28 mouse cellular contexts compared by ENCODE assay signal in the genomic region with DNA sequence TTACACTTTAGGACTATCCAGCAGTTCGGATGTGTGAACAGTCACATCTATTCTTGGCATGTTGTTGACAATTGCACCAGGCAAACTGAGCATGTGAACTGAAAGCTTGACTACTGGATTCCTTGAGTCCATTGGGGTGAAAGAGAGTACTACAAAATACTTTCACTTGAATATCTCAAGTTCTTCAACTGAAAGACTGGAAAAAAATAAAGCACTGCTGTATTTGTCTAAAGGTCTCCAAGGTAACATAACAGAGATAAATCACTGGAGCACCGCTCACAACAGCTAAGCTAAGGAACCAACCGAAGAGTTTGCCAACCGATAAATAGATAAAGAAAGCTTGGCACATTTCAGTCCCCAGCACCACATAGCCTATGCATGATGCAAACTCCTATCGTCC. TPM values are rescaled to one million over a fixed set of nuclear protein-coding genes. Genes with fewer than 3 reads are reported as not detected.
"Had no signal": no experiment of that assay in that cellular context is flagged by ENCODE, and none has a peak within 500 bp of the region (broad histone marks: within the 10 kb centered on the region; RNA-seq: fewer than 3 reads in every experiment).

No protein-coding gene starts in this region.

- H3K4me3 ChIP-seq: embryonic facial prominence, embryonic 10.5 days; embryonic facial prominence, embryonic 12.5 days; embryonic facial prominence, embryonic 13.5 days; embryonic facial prominence, embryonic 15.5 days; erythroblast, embryonic 14.5 days; forebrain, embryonic 10.5 days; forebrain, embryonic 12.5 days; forebrain, embryonic 13.5 days; forebrain, embryonic 15.5 days; gastrocnemius, adult 2 months had no signal

- DNase-seq: cerebellum, adult 2 months; cerebellum, adult 8-10 months; cerebellum, adult 9-10 months; cerebellum, adult 9-11 months; cerebellum, postnatal 10 days; cerebellum, postnatal 14 days; cerebellum, postnatal 25 days; cerebellum, postnatal 36 days; embryo, embryonic 11 days; forebrain, postnatal 0 days; gastrocnemius, adult 2 months; gastrocnemius, postnatal 10 days; gastrocnemius, postnatal 14 days; gastrocnemius, postnatal 25 days; gastrocnemius, postnatal 36 days; heart, adult 11 months; heart, adult 18-20 months had no signal

- H3K4me2 ChIP-seq: embryonic facial prominence, embryonic 12.5 days; embryonic facial prominence, embryonic 13.5 days; embryonic facial prominence, embryonic 15.5 days; forebrain, embryonic 12.5 days; forebrain, embryonic 13.5 days; forebrain, embryonic 15.5 days had no signal

- H3K27ac ChIP-seq: embryonic facial prominence, embryonic 10.5 days; embryonic facial prominence, embryonic 12.5 days; embryonic facial prominence, embryonic 13.5 days; embryonic facial prominence, embryonic 15.5 days; forebrain, embryonic 10.5 days; forebrain, embryonic 12.5 days; forebrain, embryonic 13.5 days; forebrain, embryonic 15.5 days; gastrocnemius, adult 2 months had no signal

- ATAC-seq: forebrain, embryonic 13.5 days; forebrain, embryonic 14.5 days; forebrain, embryonic 15.5 days; forebrain, embryonic 16.5 days; forebrain, postnatal 0 days had no signal

- H3K36me3 ChIP-seq: embryonic facial prominence, embryonic 10.5 days; embryonic facial prominence, embryonic 12.5 days; embryonic facial prominence, embryonic 13.5 days; embryonic facial prominence, embryonic 15.5 days; forebrain, embryonic 10.5 days; forebrain, embryonic 12.5 days; forebrain, embryonic 15.5 days had no signal

- H3K27me3 ChIP-seq: embryonic facial prominence, embryonic 12.5 days; embryonic facial prominence, embryonic 13.5 days; embryonic facial prominence, embryonic 15.5 days; forebrain, embryonic 12.5 days; forebrain, embryonic 13.5 days; forebrain, embryonic 15.5 days had no signal

- H3K4me1 ChIP-seq: embryonic facial prominence, embryonic 10.5 days; embryonic facial prominence, embryonic 12.5 days; embryonic facial prominence, embryonic 13.5 days; embryonic facial prominence, embryonic 15.5 days; forebrain, embryonic 10.5 days; forebrain, embryonic 12.5 days; forebrain, embryonic 13.5 days; forebrain, embryonic 15.5 days had no signal

- H3K9ac ChIP-seq: embryonic facial prominence, embryonic 12.5 days; embryonic facial prominence, embryonic 13.5 days; embryonic facial prominence, embryonic 15.5 days; forebrain, embryonic 12.5 days; forebrain, embryonic 13.5 days; forebrain, embryonic 15.5 days; forebrain, postnatal 0 days had no signal

- H3K9me3 ChIP-seq: embryonic facial prominence, embryonic 10.5 days; embryonic facial prominence, embryonic 12.5 days; embryonic facial prominence, embryonic 13.5 days; embryonic facial prominence, embryonic 15.5 days; forebrain, embryonic 10.5 days; forebrain, embryonic 12.5 days; forebrain, embryonic 13.5 days; forebrain, embryonic 15.5 days had no signal

RNA-seq across cellular contexts. Expression of a gene that starts 32.1 kb away (rescaled TPM):
- polyA plus RNA-seq: erythroblast, embryonic 14.5 days had no signal
